Mouse (Mus musculus): ENCODE data around the gene Sh3d21. TPM values are rescaled to one million over a fixed set of nuclear protein-coding genes. Genes with fewer than 3 reads are reported as not detected.

The Sh3d21 gene
- polyA plus RNA-seq, 1 experiment from 2014 or later = 0.41 TPM

GRCm38 (mm10) chr4:126150949-126151320 is 12.4 kb downstream of the Sh3d21 start:
- peaks cover 20% of the 10 kb centered on the region for H3K4me1 ChIP-seq
- no peak overlapping the region for H3K9ac ChIP-seq
- H3K36me3 ChIP-seq (ENCODE audit: poor library complexity, severe bottlenecking) = no peaks in the 10 kb centered on the region
- no peaks in the 10 kb centered on the region for H3K9me3 ChIP-seq (replicated peaks)
- no peak for ATAC-seq
- WGBS = 75% methylated on average over 6 of the region's 6 CpGs
- peaks cover 61% of the 10 kb centered on the region for H3K27me3 ChIP-seq
- H3K4me3 ChIP-seq = no peak overlapping the region
- no peak overlapping the region for H3K4me2 ChIP-seq
- no peak overlapping the region for H3K27ac ChIP-seq

- Histone ChIP-seq H3K27ac (no peak overlapping the region), H3K4me1 (peaks cover 20% of the 10 kb centered on the region), H3K4me2 (no peak overlapping the region), H3K27me3 (peaks cover 61% of the 10 kb centered on the region), H3K9ac (no peak overlapping the region), H3K9me3 (replicated peaks) (no peaks in the 10 kb centered on the region), H3K36me3 (ENCODE audit: poor library complexity, severe bottlenecking) (no peaks in the 10 kb centered on the region), H3K4me3 (no peak overlapping the region)
- WGBS = 60% methylated on average over 16 of the region's 16 CpGs
- no peak for ATAC-seq
Measured at GRCm38 (mm10) chr4:126150297-126150948, 12.9 kb downstream of the Sh3d21 start.

GRCm38 (mm10) chr4:126149798-126150197 is 13.5 kb downstream of the Sh3d21 start:
- no peaks in the 10 kb centered on the region for H3K36me3 ChIP-seq (ENCODE audit: poor library complexity, severe bottlenecking)
- ATAC-seq = no peak
- H3K27me3 ChIP-seq = peaks cover 61% of the 10 kb centered on the region
- H3K9me3 ChIP-seq (replicated peaks) = no peaks in the 10 kb centered on the region
- no peak overlapping the region for H3K27ac ChIP-seq
- 58% methylated on average over 10 of the region's 10 CpGs for WGBS
- H3K4me1 ChIP-seq = peaks cover 20% of the 10 kb centered on the region
- no peak overlapping the region for H3K4me3 ChIP-seq
- peak overlapping the region; percentile 66; the same call in 1 of the 2 replicates for H3K4me2 ChIP-seq
- no peak overlapping the region for H3K9ac ChIP-seq

- H3K4me3 ChIP-seq = peak overlapping the region; percentile 40
- H3K36me3 ChIP-seq (ENCODE audit: poor library complexity, severe bottlenecking) = no peaks in the 10 kb centered on the region
- ATAC-seq = peak; percentile 14; the same call in 1 of the 2 replicates
- H3K27ac ChIP-seq = no peak overlapping the region
- peak overlapping the region; percentile 49 for H3K9ac ChIP-seq
- WGBS = 23% methylated on average over 42 of the region's 42 CpGs
- peak overlapping the region; percentile 66 for H3K4me2 ChIP-seq
- H3K9me3 ChIP-seq (replicated peaks) = no peaks in the 10 kb centered on the region
- peaks cover 20% of the 10 kb centered on the region for H3K4me1 ChIP-seq
- H3K27me3 ChIP-seq = peaks cover 61% of the 10 kb centered on the region
Measured at GRCm38 (mm10) chr4:126149041-126149676, 14.1 kb downstream of the Sh3d21 start.

GRCm38 (mm10) chr4:126148161-126148961 is 14.9 kb downstream of the Sh3d21 start:
- H3K27me3 ChIP-seq = peaks cover 61% of the 10 kb centered on the region

GRCm38 (mm10) chr4:126147533-126148160 is 15.6 kb downstream of the Sh3d21 start, which contains the start of gene Eva1b:
Gene Eva1b (plus strand): TSS chr4:126147744.
- peaks cover 20% of the 10 kb centered on the region for H3K4me1 ChIP-seq
- H3K9ac ChIP-seq = peak within 1 kb of the TSS; percentile 49
- peak within 1 kb of the TSS; percentile 66 for H3K4me2 ChIP-seq
- no peak for ATAC-seq
- 3% methylated on average over 23 of the region's 24 CpGs for WGBS
- H3K36me3 ChIP-seq (ENCODE audit: poor library complexity, severe bottlenecking) = no peaks in the 10 kb centered on the region
- peak within 1 kb of the TSS; percentile 40 for H3K4me3 ChIP-seq
- no peaks in the 10 kb centered on the region for H3K9me3 ChIP-seq (replicated peaks)
- peaks cover 61% of the 10 kb centered on the region for H3K27me3 ChIP-seq
- H3K27ac ChIP-seq = no peak within 1 kb of the TSS

More at GRCm38 (mm10) chr4:126148161-126148961, 14.9 kb downstream of the Sh3d21 start:
- no peaks in the 10 kb centered on the region for H3K9me3 ChIP-seq (replicated peaks)
- H3K36me3 ChIP-seq (ENCODE audit: poor library complexity, severe bottlenecking) = no peaks in the 10 kb centered on the region
- H3K9ac ChIP-seq = peak overlapping the region; percentile 49
- H3K4me3 ChIP-seq = peak overlapping the region; percentile 40
- no peak overlapping the region for H3K27ac ChIP-seq
- 2% methylated on average over 49 of the region's 67 CpGs for WGBS
- H3K4me2 ChIP-seq = peak overlapping the region; percentile 66
- ATAC-seq = peak; percentile 60; the same call in 1 of the 2 replicates
- H3K4me1 ChIP-seq = peaks cover 20% of the 10 kb centered on the region

GRCm38 (mm10) chr4:126146974-126147532 is 16.2 kb downstream of the Sh3d21 start:
- Histone ChIP-seq H3K9ac (no peak overlapping the region), H3K4me3 (no peak overlapping the region), H3K27ac (no peak overlapping the region), H3K4me2 (no peak overlapping the region), H3K36me3 (ENCODE audit: poor library complexity, severe bottlenecking) (no peaks in the 10 kb centered on the region), H3K4me1 (peaks cover 20% of the 10 kb centered on the region), H3K9me3 (replicated peaks) (no peaks in the 10 kb centered on the region), H3K27me3 (peaks cover 58% of the 10 kb centered on the region)
- ATAC-seq = no peak
- WGBS = 62% methylated on average over 9 of the region's 9 CpGs

GRCm38 (mm10) chr4:126145396-126145795 is 17.9 kb downstream of the Sh3d21 start:
- ATAC-seq = no peak
- H3K9me3 ChIP-seq (replicated peaks) = no peaks in the 10 kb centered on the region

GRCm38 (mm10) chr4:126141021-126141420 is 22.3 kb downstream of the Sh3d21 start:
- Histone ChIP-seq H3K27me3 (no peaks in the 10 kb centered on the region), H3K27ac (no peak overlapping the region), H3K9ac (no peak overlapping the region), H3K4me3 (no peak overlapping the region), H3K4me1 (no peaks in the 10 kb centered on the region), H3K4me2 (no peak overlapping the region), H3K36me3 (ENCODE audit: poor library complexity, severe bottlenecking) (peaks cover 45% of the 10 kb centered on the region), H3K9me3 (replicated peaks) (no peaks in the 10 kb centered on the region)
- 79% methylated on average over 4 of the region's 5 CpGs for WGBS
- ATAC-seq = no peak

More at GRCm38 (mm10) chr4:126145396-126145795, 17.9 kb downstream of the Sh3d21 start:
- H3K27ac ChIP-seq = no peak overlapping the region
- WGBS = 65% methylated on average over 4 of the region's 4 CpGs
- H3K36me3 ChIP-seq (ENCODE audit: poor library complexity, severe bottlenecking) = peaks cover 2% of the 10 kb centered on the region; the same call in 1 of the 2 replicates
- no peak overlapping the region for H3K4me3 ChIP-seq
- peaks cover 20% of the 10 kb centered on the region for H3K4me1 ChIP-seq
- H3K9ac ChIP-seq = no peak overlapping the region
- H3K4me2 ChIP-seq = no peak overlapping the region
- peaks cover 42% of the 10 kb centered on the region for H3K27me3 ChIP-seq

GRCm38 (mm10) chr4:126137773-126138172 is 25.5 kb downstream of the Sh3d21 start:
- H3K27ac ChIP-seq = no peak overlapping the region; the same call in 1 of the 2 replicates
- no peaks in the 10 kb centered on the region for H3K9me3 ChIP-seq (replicated peaks)
- H3K4me3 ChIP-seq = no peak overlapping the region
- H3K4me2 ChIP-seq = no peak overlapping the region
- peaks cover under 1% of the 10 kb centered on the region; the same call in 1 of the 2 replicates for H3K4me1 ChIP-seq
- H3K9ac ChIP-seq = no peak overlapping the region
- WGBS = 87% methylated on average over 4 of the region's 4 CpGs
- H3K36me3 ChIP-seq (ENCODE audit: poor library complexity, severe bottlenecking) = peaks cover 65% of the 10 kb centered on the region
- H3K27me3 ChIP-seq = no peaks in the 10 kb centered on the region
- ATAC-seq = no peak

GRCm38 (mm10) chr4:126134639-126135038 is 28.7 kb downstream of the Sh3d21 start:
- Histone ChIP-seq H3K9me3 (replicated peaks) (no peaks in the 10 kb centered on the region), H3K4me2 (no peak overlapping the region), H3K4me3 (no peak overlapping the region), H3K27ac (no peak overlapping the region), H3K27me3 (no peaks in the 10 kb centered on the region), H3K9ac (no peak overlapping the region), H3K36me3 (ENCODE audit: poor library complexity, severe bottlenecking) (peaks cover 76% of the 10 kb centered on the region), H3K4me1 (peaks cover 23% of the 10 kb centered on the region)
- WGBS = 91% methylated on average over 4 of the region's 4 CpGs
- no peak for ATAC-seq

Data from forebrain, embryonic 13.5 days (tissue).